Mouse (Mus musculus) midbrain, embryonic 15.5 days (tissue): ENCODE data around the gene Igfals. TPM values are rescaled to one million over a fixed set of nuclear protein-coding genes. Genes with fewer than 3 reads are reported as not detected.

Experiments used
- ATAC-seq: fragments of 200-750 bp; cut with Nextera tagmentation; replicated peaks from 2 replicates; pipeline ENCODE4 v1.8.0; 2017; ENCODE audit warnings: moderate TSS enrichment
- H3K27ac ChIP-seq: fragments of 300-500 bp; sonication (generic); 2 replicates; pipeline ENCODE4 v1.5.1; 2015; ENCODE audit warnings: mild to moderate bottlenecking, inconsistent platforms
- H3K27me3 ChIP-seq: fragments of 300-500 bp; sonication (generic); replicated peaks from 2 replicates; pipeline ENCODE4 v1.6.1; 2015; ENCODE audit warnings: inconsistent platforms
- H3K36me3 ChIP-seq: fragments of 300-500 bp; sonication (generic); replicated peaks from 2 replicates; pipeline ENCODE4 v1.6.1; 2015; ENCODE audit warnings: inconsistent platforms
- H3K4me1 ChIP-seq: fragments of 300-500 bp; sonication (generic); 2 replicates; pipeline ENCODE4 v1.6.1; 2015; ENCODE audit warnings: inconsistent platforms
- H3K4me2 ChIP-seq: fragments of 300-500 bp; sonication (generic); 2 replicates; pipeline ENCODE4 v1.6.1; 2015; ENCODE audit warnings: inconsistent platforms, mild to moderate bottlenecking, moderate library complexity
- H3K4me3 ChIP-seq: fragments of 300-500 bp; sonication (generic); 2 replicates; pipeline ENCODE4 v1.5.1; 2015; ENCODE audit warnings: mild to moderate bottlenecking, inconsistent platforms
- H3K9ac ChIP-seq: fragments of 300-500 bp; sonication (generic); 2 replicates; pipeline ENCODE4 v1.6.1; 2015; ENCODE audit warnings: mild to moderate bottlenecking, inconsistent platforms
- H3K9me3 ChIP-seq: fragments of 300-500 bp; sonication (generic); 2 replicates; pipeline ENCODE4 v1.6.1; 2016; ENCODE audit warnings: inconsistent platforms
- WGBS: fragments of 180-500 bp; shearing (Covaris S2); methylation state at CpG from one replicate; pipeline ENCODE4 v1.1.7; 2015; ENCODE audit warnings: mixed read lengths; 5-methylcytosine and 5-hydroxymethylcytosine counted together
- polyA plus RNA-seq: library from polyadenylated mRNA; unstranded; fragments of >200 nt; fragmentation: Nextera tagmentation; extraction: Ambion mirVana; gene quantifications from 2 replicates; pipeline ENCODE4 v1.2.1, GENCODE M21; 2015

Gene Igfals
- polyA plus RNA-seq, 1 experiment from 2014 or later, result 0.10 TPM

DNA sequence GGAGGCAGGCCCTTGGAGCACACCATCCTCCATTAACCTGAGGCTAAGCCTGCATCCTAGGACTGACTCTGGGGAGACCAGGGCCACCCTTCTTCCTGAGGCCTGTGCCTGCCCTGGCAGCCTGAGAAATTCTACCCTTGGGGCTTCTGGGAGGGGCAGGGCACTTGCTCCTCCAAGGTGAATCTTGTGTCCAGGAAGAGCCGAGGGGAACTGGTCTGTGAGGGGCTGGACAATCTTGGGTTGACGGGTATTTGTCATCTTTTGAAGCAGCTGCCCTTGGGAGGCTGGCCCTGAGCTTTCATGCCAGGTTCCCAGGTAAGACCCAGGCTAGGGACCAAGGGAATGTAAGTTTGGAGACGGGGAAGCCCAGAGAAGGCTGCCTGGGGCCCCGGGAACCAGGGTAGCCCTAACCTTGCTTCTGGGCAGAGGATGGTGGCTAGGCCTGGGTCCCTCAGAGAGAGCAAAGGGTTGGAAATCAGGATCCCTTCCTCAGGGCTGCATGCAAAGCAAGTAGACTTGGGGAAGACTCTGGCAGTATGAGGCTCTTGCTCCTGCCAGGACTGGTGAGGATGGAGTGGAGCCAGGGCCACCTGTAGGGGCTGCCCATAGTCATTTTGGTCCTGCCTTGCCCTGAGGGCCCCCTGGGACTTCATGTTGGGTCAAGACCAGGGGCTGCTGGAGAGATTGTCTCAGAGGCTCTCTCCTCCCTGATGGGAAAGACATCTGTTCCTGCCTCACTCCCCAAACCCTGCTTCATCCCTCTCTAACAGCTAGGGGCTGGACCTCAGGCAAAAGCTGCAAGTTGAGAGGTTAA lies 32.5 kb downstream of the Igfals start:
- WGBS, result 92% methylated on average over 4 of the region's 4 CpGs
- Histone ChIP-seq H3K4me2 (0 out of 2 replicates have a peak overlapping the region, but pooled peaks have one; percentile 92), H3K9ac (peak overlapping the region; percentile 90; the same call in 1 of the 2 replicates), H3K27me3 (no peaks in the 10 kb centered on the region), H3K4me3 (peak overlapping the region; percentile 4; the same call in 1 of the 2 replicates), H3K27ac (no peak overlapping the region), H3K9me3 (no peaks in the 10 kb centered on the region), H3K4me1 (peaks cover 45% of the 10 kb centered on the region), H3K36me3 (peaks cover 60% of the 10 kb centered on the region)
- ATAC-seq, result no peak

DNA sequence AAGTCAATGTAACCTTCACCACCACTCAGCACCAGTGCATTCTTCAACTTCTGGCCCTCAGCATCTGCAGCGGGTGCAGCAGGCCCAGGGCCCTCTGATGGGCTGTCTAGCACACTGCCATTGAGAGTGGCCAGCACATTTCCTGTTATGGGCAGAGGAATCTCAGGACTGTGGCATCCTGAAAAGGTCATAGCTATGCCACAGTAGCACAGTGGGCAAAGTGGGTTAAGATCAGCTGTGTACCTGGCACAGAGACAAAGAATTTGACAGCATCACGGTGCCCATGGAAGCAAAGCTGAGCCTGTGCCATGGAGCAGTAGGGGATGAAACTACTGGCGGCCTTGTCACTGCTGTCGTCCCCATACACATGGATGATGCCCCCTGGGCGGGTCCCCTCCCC lies 33.4 kb downstream of the Igfals start:
- Histone ChIP-seq H3K4me3 (no peak overlapping the region), H3K9me3 (no peaks in the 10 kb centered on the region), H3K4me1 (peaks cover 36% of the 10 kb centered on the region), H3K4me2 (no peak overlapping the region), H3K27me3 (no peaks in the 10 kb centered on the region), H3K36me3 (peaks cover 66% of the 10 kb centered on the region), H3K9ac (no peak overlapping the region), H3K27ac (no peak overlapping the region)
- ATAC-seq, result no peak
- 83% methylated on average over 5 of the region's 5 CpGs for WGBS

GRCm38 (mm10) chr17:24900014-24900413 lies 34.2 kb downstream of the Igfals start:
- Histone ChIP-seq H3K9me3 (no peaks in the 10 kb centered on the region), H3K27ac (no peak overlapping the region), H3K27me3 (no peaks in the 10 kb centered on the region), H3K36me3 (peaks cover 73% of the 10 kb centered on the region), H3K4me2 (no peak overlapping the region), H3K4me3 (no peak overlapping the region), H3K4me1 (peaks cover 32% of the 10 kb centered on the region), H3K9ac (no peak overlapping the region)
- no peak for ATAC-seq
- 95% methylated on average over 6 of the region's 6 CpGs for WGBS

- Histone ChIP-seq H3K9me3 (no peaks in the 10 kb centered on the region), H3K4me1 (peaks cover 14% of the 10 kb centered on the region), H3K27ac (no peak overlapping the region), H3K4me3 (no peak overlapping the region), H3K27me3 (no peaks in the 10 kb centered on the region), H3K36me3 (peaks cover 91% of the 10 kb centered on the region), H3K4me2 (no peak overlapping the region), H3K9ac (no peak overlapping the region)
- WGBS, result 88% methylated on average over 5 of the region's 5 CpGs
- no peak for ATAC-seq
Observed at GRCm38 (mm10) chr17:24902124-24902523, 36.3 kb downstream of the Igfals start.

- no peaks in the 10 kb centered on the region for H3K27me3 ChIP-seq
- H3K27ac ChIP-seq, result no peak overlapping the region
- no peak overlapping the region for H3K9ac ChIP-seq
- H3K4me2 ChIP-seq, result no peak overlapping the region
- WGBS, result 71% methylated on average over 9 of the region's 9 CpGs
- peaks cover 94% of the 10 kb centered on the region for H3K36me3 ChIP-seq
- peaks cover 7% of the 10 kb centered on the region for H3K4me1 ChIP-seq
- H3K9me3 ChIP-seq, result no peaks in the 10 kb centered on the region
- no peak for ATAC-seq
- H3K4me3 ChIP-seq, result no peak overlapping the region
Observed at GRCm38 (mm10) chr17:24902671-24903474, 37.1 kb downstream of the Igfals start.

DNA sequence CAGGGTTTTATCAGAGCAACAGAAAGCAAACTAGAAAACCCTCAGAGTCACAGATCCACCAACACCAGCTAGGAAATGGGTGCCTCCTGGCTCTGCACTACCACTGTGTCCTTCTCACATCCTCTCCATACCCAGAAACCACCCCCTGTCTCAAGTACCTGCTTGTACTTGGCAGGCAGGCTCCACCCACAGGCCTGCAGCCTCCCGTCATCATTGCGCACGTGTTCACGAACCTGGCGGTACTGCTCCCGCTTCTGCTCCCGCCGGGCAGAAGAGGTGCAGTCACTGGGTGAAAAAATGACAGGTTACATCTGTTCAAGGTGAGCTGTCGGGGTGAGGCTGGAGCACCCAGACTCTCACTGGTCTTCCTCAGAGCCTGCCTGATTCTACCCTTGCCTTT lies 38.0 kb downstream of the Igfals start:
- Histone ChIP-seq H3K27me3 (no peaks in the 10 kb centered on the region), H3K4me1 (no peaks in the 10 kb centered on the region), H3K9ac (no peak overlapping the region), H3K4me2 (no peak overlapping the region), H3K36me3 (peaks cover 94% of the 10 kb centered on the region), H3K27ac (no peak overlapping the region), H3K4me3 (no peak overlapping the region), H3K9me3 (no peaks in the 10 kb centered on the region)
- no peak for ATAC-seq
- WGBS, result 95% methylated on average over 9 of the region's 9 CpGs

DNA sequence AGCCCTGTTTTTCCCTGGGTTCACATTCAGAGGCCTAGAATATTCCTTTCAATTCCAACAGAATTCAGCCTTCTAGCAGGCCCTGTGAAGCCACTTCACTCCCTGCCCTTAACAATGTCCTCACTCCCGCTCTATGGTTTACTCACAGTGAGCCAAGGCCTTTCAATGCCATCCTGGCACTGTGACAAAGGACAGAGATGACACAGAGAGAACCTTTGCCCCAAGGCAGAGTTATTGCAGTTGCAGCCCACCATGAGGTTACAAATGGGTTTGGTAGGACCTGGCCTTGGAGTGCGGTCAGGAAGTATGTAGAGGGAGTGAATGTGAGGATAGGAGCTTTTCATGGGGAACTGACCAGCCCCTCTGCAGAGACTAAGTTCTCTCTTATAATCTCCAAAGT lies 41.8 kb downstream of the Igfals start:
- Histone ChIP-seq H3K9ac (no peak overlapping the region), H3K27ac (no peak overlapping the region), H3K4me2 (no peak overlapping the region), H3K4me3 (no peak overlapping the region), H3K36me3 (peaks cover 89% of the 10 kb centered on the region), H3K9me3 (no peaks in the 10 kb centered on the region), H3K27me3 (no peaks in the 10 kb centered on the region), H3K4me1 (no peaks in the 10 kb centered on the region)
- no peak for ATAC-seq
- 97% methylated on average over 2 of the region's 2 CpGs for WGBS

- H3K9ac ChIP-seq, result no peak overlapping the region
- no peak overlapping the region for H3K4me3 ChIP-seq
- no peaks in the 10 kb centered on the region for H3K27me3 ChIP-seq
- no peak overlapping the region for H3K4me2 ChIP-seq
- no peak for ATAC-seq
- peaks cover 88% of the 10 kb centered on the region for H3K36me3 ChIP-seq
- H3K9me3 ChIP-seq, result no peaks in the 10 kb centered on the region
- no peaks in the 10 kb centered on the region for H3K4me1 ChIP-seq
- H3K27ac ChIP-seq, result no peak overlapping the region
Observed at GRCm38 (mm10) chr17:24913984-24914383, 48.2 kb downstream of the Igfals start.

DNA sequence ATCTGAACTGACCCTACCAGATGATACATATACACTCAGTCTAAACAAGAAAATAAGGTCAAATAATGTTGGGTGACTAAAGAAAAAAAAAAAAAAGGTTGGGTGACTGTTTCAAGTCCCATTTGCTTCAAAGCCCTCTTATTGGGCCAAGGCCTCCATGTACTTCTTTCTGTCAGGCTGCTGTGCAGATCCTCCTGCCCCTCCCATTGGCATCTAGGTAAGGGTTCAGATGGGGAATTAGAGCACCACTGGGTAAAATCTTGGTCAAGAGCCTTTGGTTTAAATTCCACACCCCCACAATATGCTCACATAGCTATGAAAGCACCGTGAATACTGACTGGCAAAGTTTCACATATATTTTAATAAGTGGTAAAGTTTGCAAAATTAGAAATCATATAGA lies 57.4 kb downstream of the Igfals start:
- no peak overlapping the region for H3K4me3 ChIP-seq
- H3K9ac ChIP-seq, result no peak overlapping the region
- WGBS, result 89% methylated on average over 1 of the region's 1 CpGs
- ATAC-seq, result no peak
- no peaks in the 10 kb centered on the region for H3K27me3 ChIP-seq
- H3K4me1 ChIP-seq, result no peaks in the 10 kb centered on the region
- no peaks in the 10 kb centered on the region for H3K9me3 ChIP-seq
- H3K36me3 ChIP-seq, result peaks cover 72% of the 10 kb centered on the region
- H3K4me2 ChIP-seq, result no peak overlapping the region
- no peak overlapping the region for H3K27ac ChIP-seq

DNA sequence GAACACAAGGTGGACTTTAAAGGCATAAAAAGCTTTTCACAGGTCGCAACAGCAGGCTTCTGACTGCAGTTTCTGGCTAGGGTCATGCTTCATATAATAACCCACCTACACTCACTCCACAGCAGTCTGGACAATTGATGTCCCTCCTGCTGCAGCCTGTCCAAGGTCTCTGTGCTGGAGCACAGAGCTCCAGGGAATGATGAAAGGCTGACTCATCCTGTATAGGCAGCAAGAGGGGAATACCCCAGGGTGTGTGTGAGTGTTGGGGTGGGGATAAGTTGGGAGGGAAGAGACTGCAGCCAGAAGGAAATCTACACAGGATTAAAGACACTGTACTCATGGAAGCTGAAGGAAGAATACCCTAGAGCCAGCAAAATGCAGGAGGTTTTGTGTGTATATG lies 63.7 kb downstream of the Igfals start:
- no peak overlapping the region for H3K9ac ChIP-seq
- no peak for ATAC-seq
- no peak overlapping the region for H3K4me2 ChIP-seq
- H3K4me3 ChIP-seq, result no peak overlapping the region
- H3K9me3 ChIP-seq, result no peaks in the 10 kb centered on the region
- H3K36me3 ChIP-seq, result peaks cover 20% of the 10 kb centered on the region
- WGBS, result 93% methylated on average over 1 of the region's 1 CpGs
- H3K27me3 ChIP-seq, result no peaks in the 10 kb centered on the region
- H3K4me1 ChIP-seq, result peaks cover 22% of the 10 kb centered on the region
- no peak overlapping the region for H3K27ac ChIP-seq
